Mouse (Mus musculus): Measurements from ENCODE around the gene Fer1l4. TPM values are rescaled to one million over a fixed set of nuclear protein-coding genes. Genes with fewer than 3 reads are reported as not detected.

Fer1l4 gene
- polyA plus RNA-seq, 1 experiment from 2014 or later: not detected

DNA sequence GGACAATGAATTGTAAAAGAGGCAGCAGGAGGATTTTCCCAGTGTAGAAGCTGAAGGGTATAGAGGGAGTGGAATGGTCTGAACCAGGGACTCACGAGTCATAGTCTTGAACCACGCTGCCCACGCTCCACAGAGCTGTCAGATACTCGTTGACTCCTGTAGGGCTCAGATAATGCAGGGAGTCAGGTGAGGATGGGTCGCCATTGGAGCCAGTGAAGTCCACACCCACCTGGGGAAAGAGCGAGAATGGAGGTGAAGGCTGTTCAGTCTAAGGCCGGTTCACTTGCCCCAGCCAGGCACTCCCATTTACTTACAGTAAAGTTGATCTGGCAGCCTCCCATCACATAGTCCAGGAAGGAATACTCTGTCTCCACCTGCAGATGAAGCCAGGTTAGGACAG lies 24.7 kb upstream of the Fer1l4 start:
- H3K9ac ChIP-seq (ENCODE audit: low read depth, low read length): no peak overlapping the region
- no peak for ATAC-seq
- no peaks in the 10 kb centered on the region for H3K9me3 ChIP-seq (replicated peaks; ENCODE audit: control insufficient read depth, low read length, poor library complexity, severe bottlenecking)
- H3K27ac ChIP-seq (ENCODE audit: low read length): no peak overlapping the region
- peaks cover 31% of the 10 kb centered on the region for H3K36me3 ChIP-seq (ENCODE audit: control insufficient read depth, insufficient read depth, low read length)
- H3K4me1 ChIP-seq (ENCODE audit: control insufficient read depth, insufficient read depth, low read length): no peaks in the 10 kb centered on the region
- H3K4me2 ChIP-seq (ENCODE audit: low read length): no peak overlapping the region
- H3K4me3 ChIP-seq (ENCODE audit: low read depth, low read length): no peak overlapping the region
- H3K27me3 ChIP-seq (ENCODE audit: control insufficient read depth, insufficient read depth, low read depth, low read length): no peaks in the 10 kb centered on the region
- 93% methylated on average over 7 of the region's 7 CpGs for WGBS

DNA sequence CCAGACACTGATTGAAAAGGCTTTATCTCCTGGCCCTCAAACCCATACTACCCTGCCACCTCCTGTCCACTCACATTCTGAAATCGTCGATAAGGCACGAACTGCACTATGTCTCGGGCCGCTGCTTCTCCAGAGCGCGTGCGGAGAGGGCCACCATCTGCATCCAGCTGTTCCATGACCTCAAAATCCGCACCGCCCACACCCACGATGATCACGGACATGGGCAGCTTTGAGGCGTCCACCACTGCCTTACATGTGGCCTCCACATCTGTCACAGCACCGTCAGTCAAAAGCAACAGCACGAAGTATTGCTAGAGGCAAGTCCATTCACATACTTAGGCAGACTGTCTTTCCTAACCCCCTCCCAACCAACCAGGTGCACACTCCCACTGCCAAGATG lies 21.0 kb upstream of the Fer1l4 start:
- no peaks in the 10 kb centered on the region for H3K27me3 ChIP-seq (ENCODE audit: control insufficient read depth, insufficient read depth, low read depth, low read length)
- no peak overlapping the region for H3K4me3 ChIP-seq (ENCODE audit: low read depth, low read length)
- no peak for ATAC-seq
- no peak overlapping the region for H3K9ac ChIP-seq (ENCODE audit: low read depth, low read length)
- no peaks in the 10 kb centered on the region for H3K4me1 ChIP-seq (ENCODE audit: control insufficient read depth, insufficient read depth, low read length)
- peaks cover 51% of the 10 kb centered on the region for H3K36me3 ChIP-seq (ENCODE audit: control insufficient read depth, insufficient read depth, low read length)
- H3K27ac ChIP-seq (ENCODE audit: low read length): no peak overlapping the region
- no peak overlapping the region for H3K4me2 ChIP-seq (ENCODE audit: low read length)
- WGBS: 94% methylated on average over 15 of the region's 15 CpGs
- H3K9me3 ChIP-seq (replicated peaks; ENCODE audit: control insufficient read depth, low read length, poor library complexity, severe bottlenecking): no peaks in the 10 kb centered on the region

DNA sequence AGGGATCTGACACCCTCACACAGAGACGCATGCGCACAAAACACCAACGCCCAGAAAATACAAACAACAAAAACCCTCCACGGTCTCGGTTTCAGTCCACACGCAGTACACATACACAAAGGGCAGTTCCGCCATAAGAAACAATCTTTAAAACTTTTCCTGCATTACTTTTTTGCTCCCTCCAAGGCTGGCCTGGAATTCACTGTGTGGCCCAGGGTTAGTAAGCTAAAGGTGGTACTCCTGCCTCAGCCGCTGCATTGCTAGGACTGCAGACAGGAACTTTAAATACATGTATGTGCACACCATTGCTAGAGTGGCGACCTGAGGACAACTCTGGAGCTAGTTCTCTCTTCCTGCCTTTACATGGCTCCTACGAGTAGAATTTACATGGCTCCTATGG lies 18.5 kb upstream of the Fer1l4 start:
- ATAC-seq: no peak
- no peak overlapping the region for H3K9ac ChIP-seq (ENCODE audit: low read depth, low read length)
- peaks cover 5% of the 10 kb centered on the region for H3K4me1 ChIP-seq (ENCODE audit: control insufficient read depth, insufficient read depth, low read length)
- H3K27ac ChIP-seq (ENCODE audit: low read length): no peak overlapping the region
- H3K4me2 ChIP-seq (ENCODE audit: low read length): no peak overlapping the region
- 95% methylated on average over 10 of the region's 10 CpGs for WGBS
- no peak overlapping the region for H3K4me3 ChIP-seq (ENCODE audit: low read depth, low read length)
- no peaks in the 10 kb centered on the region for H3K27me3 ChIP-seq (ENCODE audit: control insufficient read depth, insufficient read depth, low read depth, low read length)
- peaks cover 46% of the 10 kb centered on the region for H3K36me3 ChIP-seq (ENCODE audit: control insufficient read depth, insufficient read depth, low read length)
- no peaks in the 10 kb centered on the region for H3K9me3 ChIP-seq (replicated peaks; ENCODE audit: control insufficient read depth, low read length, poor library complexity, severe bottlenecking)

DNA sequence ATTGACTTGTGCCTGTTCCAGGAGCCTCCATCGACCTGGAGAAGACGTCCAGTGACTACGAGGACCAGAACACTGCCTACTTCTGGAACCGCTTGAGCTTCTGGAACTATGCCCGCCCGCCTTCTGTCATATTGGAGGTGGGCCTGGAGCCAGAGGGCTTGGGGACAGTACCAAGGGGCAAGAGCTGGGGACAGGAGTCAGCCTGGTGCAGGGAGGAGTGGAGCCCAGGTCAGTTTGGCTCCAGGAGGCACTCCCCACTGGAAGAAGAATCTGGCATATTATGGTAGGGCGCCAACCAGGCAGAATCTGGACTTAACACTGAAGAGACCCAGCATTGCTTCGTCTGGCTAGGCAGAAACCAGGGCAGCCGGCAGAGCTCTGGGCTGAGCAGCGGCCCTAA lies 15.2 kb upstream of the Fer1l4 start:
- Histone ChIP-seq H3K4me1 (ENCODE audit: control insufficient read depth, insufficient read depth, low read length) (peaks cover 10% of the 10 kb centered on the region), H3K36me3 (ENCODE audit: control insufficient read depth, insufficient read depth, low read length) (peaks cover 26% of the 10 kb centered on the region)

DNA sequence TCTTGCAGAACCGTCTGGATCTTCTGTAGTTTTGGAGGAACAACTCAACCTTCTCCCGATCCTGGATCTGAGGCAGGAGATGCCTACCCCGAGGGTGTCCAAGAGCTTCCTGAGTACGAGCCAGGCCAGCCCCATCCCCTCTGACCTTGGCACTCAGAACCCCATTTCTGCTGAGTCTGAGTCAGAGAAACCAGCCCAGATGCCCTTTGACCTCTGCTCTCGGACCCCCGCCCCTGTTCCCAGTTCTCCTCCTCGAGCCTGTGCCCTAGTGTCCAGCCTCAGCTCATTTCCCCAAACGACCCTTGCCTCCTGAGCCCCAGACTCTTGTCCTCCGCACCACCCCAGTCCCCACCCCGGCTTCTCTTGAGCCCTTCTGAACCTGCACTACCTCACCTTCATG lies 13.4 kb upstream of the Fer1l4 start:
- Histone ChIP-seq H3K4me3 (ENCODE audit: low read depth, low read length) (peak overlapping the region; percentile 80), H3K27me3 (ENCODE audit: control insufficient read depth, insufficient read depth, low read depth, low read length) (no peaks in the 10 kb centered on the region), H3K9me3 (replicated peaks; ENCODE audit: control insufficient read depth, low read length, poor library complexity, severe bottlenecking) (no peaks in the 10 kb centered on the region), H3K4me1 (ENCODE audit: control insufficient read depth, insufficient read depth, low read length) (peaks cover 10% of the 10 kb centered on the region), H3K9ac (ENCODE audit: low read depth, low read length) (peak overlapping the region; percentile 85), H3K36me3 (ENCODE audit: control insufficient read depth, insufficient read depth, low read length) (peaks cover 18% of the 10 kb centered on the region), H3K4me2 (ENCODE audit: low read length) (peak overlapping the region; percentile 97), H3K27ac (ENCODE audit: low read length) (no peak overlapping the region)
- WGBS: 33% methylated on average over 10 of the region's 10 CpGs
- peak; percentile 30; the same call in 1 of the 2 replicates for ATAC-seq

More for the DNA sequence above, 15.2 kb upstream of the Fer1l4 start:
- no peaks in the 10 kb centered on the region for H3K9me3 ChIP-seq (replicated peaks; ENCODE audit: control insufficient read depth, low read length, poor library complexity, severe bottlenecking)
- H3K9ac ChIP-seq (ENCODE audit: low read depth, low read length): no peak overlapping the region
- H3K4me3 ChIP-seq (ENCODE audit: low read depth, low read length): no peak overlapping the region
- no peak overlapping the region for H3K4me2 ChIP-seq (ENCODE audit: low read length)
- WGBS: 93% methylated on average over 10 of the region's 10 CpGs
- no peak for ATAC-seq
- no peak overlapping the region for H3K27ac ChIP-seq (ENCODE audit: low read length)
- no peaks in the 10 kb centered on the region for H3K27me3 ChIP-seq (ENCODE audit: control insufficient read depth, insufficient read depth, low read depth, low read length)

DNA sequence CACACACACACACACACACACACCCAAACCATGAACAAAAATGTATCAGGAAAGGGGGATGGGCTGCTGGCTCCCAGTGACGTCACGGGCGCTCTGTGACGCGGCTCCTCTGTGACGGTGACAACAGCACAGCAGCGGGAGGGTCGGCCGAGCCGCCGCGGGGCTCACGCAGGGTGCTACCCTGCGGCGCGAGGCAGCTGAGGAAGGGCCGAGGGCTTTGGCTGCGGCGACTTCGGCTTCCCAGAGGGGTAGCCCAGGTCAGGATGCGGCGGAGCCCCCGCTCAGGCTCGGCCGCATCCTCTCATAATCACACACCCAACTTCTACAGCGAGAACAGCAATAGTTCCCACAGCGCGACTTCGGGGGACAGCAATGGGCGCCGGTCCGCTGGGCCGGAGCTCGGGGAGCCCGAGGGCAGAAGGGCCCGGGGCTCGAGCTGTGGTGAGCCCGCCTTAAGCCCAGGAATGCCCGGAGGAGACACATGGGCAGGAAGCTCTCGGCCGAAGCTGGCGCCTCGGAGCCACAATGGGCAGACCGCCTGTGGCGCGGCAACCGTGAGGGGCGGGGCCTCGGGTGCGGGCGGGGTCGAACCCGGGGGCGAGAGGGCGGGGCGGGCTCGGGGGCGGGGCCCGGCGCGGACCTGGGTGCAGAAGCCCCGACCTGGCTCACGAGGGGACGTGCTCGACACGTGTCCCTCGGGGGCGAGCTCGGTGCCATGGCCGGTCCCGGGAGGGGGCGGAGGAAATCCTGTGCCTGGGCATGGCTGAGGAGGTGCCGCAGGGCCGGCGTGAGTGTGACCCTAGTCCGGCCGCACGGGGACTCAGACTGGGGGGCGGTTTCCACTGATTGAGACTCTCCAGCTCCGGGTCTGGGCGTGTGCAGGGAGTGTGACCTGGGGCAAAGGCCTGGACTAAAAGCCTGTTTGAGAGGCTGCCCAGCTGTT lies 12.6 kb upstream of the Fer1l4 start, which contains the start of gene Spag4:
Gene Spag4, plus strand, starts transcription at position 77 of the 943 bp plus-strand sequence.
- Histone ChIP-seq H3K4me3 (ENCODE audit: low read depth, low read length) (peak within 1 kb of the TSS; percentile 80), H3K27me3 (ENCODE audit: control insufficient read depth, insufficient read depth, low read depth, low read length) (no peaks in the 10 kb centered on the region), H3K4me1 (ENCODE audit: control insufficient read depth, insufficient read depth, low read length) (peaks cover 10% of the 10 kb centered on the region), H3K9me3 (replicated peaks; ENCODE audit: control insufficient read depth, low read length, poor library complexity, severe bottlenecking) (no peaks in the 10 kb centered on the region), H3K4me2 (ENCODE audit: low read length) (peak within 1 kb of the TSS; percentile 97), H3K27ac (ENCODE audit: low read length) (peak within 1 kb of the TSS; percentile 83), H3K9ac (ENCODE audit: low read depth, low read length) (peak within 1 kb of the TSS; percentile 85), H3K36me3 (ENCODE audit: control insufficient read depth, insufficient read depth, low read length) (peaks cover 15% of the 10 kb centered on the region)
- peak; percentile 74 for ATAC-seq
- WGBS: 0% methylated on average over 69 of the region's 81 CpGs

DNA sequence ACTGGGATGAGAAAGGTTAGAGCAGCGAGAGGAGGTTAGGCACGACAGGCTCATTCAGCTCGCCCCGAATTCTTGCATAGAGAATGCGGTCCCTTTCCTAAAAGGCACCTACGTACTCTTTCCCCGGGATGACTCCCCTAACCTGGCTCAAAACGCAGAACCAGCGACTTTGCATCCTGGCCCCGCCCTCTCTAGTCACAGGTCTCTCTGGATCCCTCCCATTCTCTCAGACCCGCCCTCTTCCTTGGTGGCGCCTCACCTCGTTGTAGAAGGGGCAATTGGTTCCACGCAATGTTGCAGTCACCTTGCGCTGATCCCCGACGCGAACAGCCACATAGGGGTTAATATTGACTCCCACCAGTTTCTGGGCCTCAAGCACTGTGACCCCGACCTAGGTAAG lies 4.8 kb downstream of the Fer1l4 start:
- Histone ChIP-seq H3K4me2 (ENCODE audit: low read length) (peak overlapping the region; percentile 27; the same call in 1 of the 2 replicates), H3K4me1 (ENCODE audit: control insufficient read depth, insufficient read depth, low read length) (no peaks in the 10 kb centered on the region), H3K27me3 (ENCODE audit: control insufficient read depth, insufficient read depth, low read depth, low read length) (no peaks in the 10 kb centered on the region), H3K36me3 (ENCODE audit: control insufficient read depth, insufficient read depth, low read length) (no peaks in the 10 kb centered on the region), H3K4me3 (ENCODE audit: low read depth, low read length) (no peak overlapping the region), H3K9me3 (replicated peaks; ENCODE audit: control insufficient read depth, low read length, poor library complexity, severe bottlenecking) (no peaks in the 10 kb centered on the region), H3K9ac (ENCODE audit: low read depth, low read length) (no peak overlapping the region), H3K27ac (ENCODE audit: low read length) (no peak overlapping the region)
- ATAC-seq: no peak
- 9% methylated on average over 19 of the region's 19 CpGs for whole genome bisulfite sequencing

DNA sequence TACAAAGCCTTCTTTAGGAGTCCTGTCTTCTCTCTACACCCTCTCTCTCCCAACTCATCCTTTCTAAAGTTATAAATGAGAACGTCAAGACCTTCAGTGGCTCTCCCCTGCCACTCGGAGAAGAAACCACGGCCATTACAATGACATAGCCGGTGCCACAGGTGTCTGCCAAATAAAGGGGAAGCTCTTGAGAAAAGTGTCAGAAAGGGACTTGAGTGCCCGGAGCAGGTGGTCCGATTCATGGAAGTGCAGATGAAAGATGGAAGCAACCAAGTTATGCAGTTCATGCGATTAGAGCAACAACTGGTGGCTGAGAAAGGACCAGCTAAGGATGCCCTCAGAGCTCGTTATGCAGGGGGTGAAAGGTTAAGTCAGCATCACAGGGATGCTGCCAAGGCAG lies 9.8 kb downstream of the Fer1l4 start:
- no peak overlapping the region for H3K4me2 ChIP-seq (ENCODE audit: low read length)
- H3K9ac ChIP-seq (ENCODE audit: low read depth, low read length): no peak overlapping the region
- no peak for ATAC-seq
- H3K4me3 ChIP-seq (ENCODE audit: low read depth, low read length): no peak overlapping the region
- no peak overlapping the region for H3K27ac ChIP-seq (ENCODE audit: low read length)
- 78% methylated on average over 8 of the region's 8 CpGs for WGBS
- H3K9me3 ChIP-seq (replicated peaks; ENCODE audit: control insufficient read depth, low read length, poor library complexity, severe bottlenecking): no peaks in the 10 kb centered on the region
- H3K4me1 ChIP-seq (ENCODE audit: control insufficient read depth, insufficient read depth, low read length): no peaks in the 10 kb centered on the region
- no peaks in the 10 kb centered on the region for H3K27me3 ChIP-seq (ENCODE audit: control insufficient read depth, insufficient read depth, low read depth, low read length)
- H3K36me3 ChIP-seq (ENCODE audit: control insufficient read depth, insufficient read depth, low read length): no peaks in the 10 kb centered on the region

DNA sequence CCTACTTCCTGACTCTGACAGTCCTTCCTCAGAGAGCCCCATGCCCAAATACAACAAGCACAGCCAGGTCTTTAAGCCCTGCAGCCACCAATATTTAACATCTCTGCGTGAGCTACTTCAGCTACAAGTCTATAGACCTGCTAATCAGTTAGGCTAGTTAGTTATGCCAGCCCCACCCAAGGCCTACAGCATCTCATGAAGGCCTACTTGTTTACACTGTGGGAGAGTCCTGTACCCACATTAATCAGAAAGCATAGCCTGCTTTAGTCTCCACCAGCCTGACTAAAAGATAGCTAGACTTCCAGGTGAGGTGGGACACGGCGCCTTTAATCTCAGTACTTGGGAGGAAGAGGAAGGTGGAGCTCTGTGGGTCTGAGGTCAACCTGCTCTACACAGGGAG lies 13.4 kb downstream of the Fer1l4 start:
- Histone ChIP-seq H3K4me1 (ENCODE audit: control insufficient read depth, insufficient read depth, low read length) (no peaks in the 10 kb centered on the region), H3K36me3 (ENCODE audit: control insufficient read depth, insufficient read depth, low read length) (no peaks in the 10 kb centered on the region), H3K4me2 (ENCODE audit: low read length) (no peak overlapping the region), H3K27ac (ENCODE audit: low read length) (no peak overlapping the region), H3K27me3 (ENCODE audit: control insufficient read depth, insufficient read depth, low read depth, low read length) (no peaks in the 10 kb centered on the region), H3K4me3 (ENCODE audit: low read depth, low read length) (no peak overlapping the region), H3K9me3 (replicated peaks; ENCODE audit: control insufficient read depth, low read length, poor library complexity, severe bottlenecking) (no peaks in the 10 kb centered on the region), H3K9ac (ENCODE audit: low read depth, low read length) (no peak overlapping the region)
- 91% methylated on average over 3 of the region's 3 CpGs for WGBS
- no peak for ATAC-seq

Measured in midbrain, embryonic 16.5 days (tissue).